Mouse (Mus musculus): ENCODE measurements around the gene Slc27a1.

- TF ChIP-seq CTCF (IDR thresholded peaks at IDR 0.05), result no peak
- TF ChIP-seq EP300 (IDR thresholded peaks at IDR 0.05), result no peak
These were observed 2.2 kb upstream of the Slc27a1 start, which contains the start of gene Nxnl1 for GRCm38 (mm10) chr8:71566501-71566900.
